Mouse (Mus musculus): ENCODE measurements around the gene Rabgap1l.

GRCm38 (mm10) chr1:160306336-160306735 is 486.7 kb downstream of the Rabgap1l start:
- no peak for TF ChIP-seq POLR2A (IDR thresholded peaks at IDR 0.05; ENCODE audit: extremely low read depth, insufficient read depth, low read length)
- no peak for TF ChIP-seq CTCF (IDR thresholded peaks at IDR 0.05; ENCODE audit: low read depth, low read length)
